8 mouse cellular contexts compared by ENCODE assay signal in genomic region chr10:78399090-78399657, GRCm38 (mm10). TPM values are rescaled to one million over a fixed set of nuclear protein-coding genes. Genes with fewer than 3 reads are reported as not detected.
DNase-seq lines count a peak whose midpoint lies in the region; ATAC-seq lines count a peak whose summit lies in the region.

No protein-coding gene starts in this region.

- DNase-seq in right cerebral cortex, postnatal 10 days (ENCODE audit: low spot score in 2 of 2) = peak; percentile 62 to 71
- DNase-seq in right cerebral cortex, postnatal 36 days (ENCODE audit: low spot score in 2 of 2) = no peak
- DNase-seq in brain, adult 2 months (ENCODE audit: low read depth, low spot score) = peak; percentile 75
- DNase-seq in liver, embryonic 11.5 days (ENCODE audit: low spot score) = no peak
- DNase-seq in retina, adult 2 months (ENCODE audit: low read depth, low spot score) = peak; percentile 47
- no peak for DNase-seq in gastrocnemius, postnatal 4 days (ENCODE audit: low spot score in 2 of 2)
- no peak for DNase-seq in cerebellum, adult 9-11 months

- no peaks in the 10 kb centered on the region for H3K9me3 ChIP-seq in hindbrain, embryonic 13.5 days
- no peaks in the 10 kb centered on the region for H3K9me3 ChIP-seq in liver, embryonic 11.5 days (ENCODE audit: control insufficient read depth, low read length)

- peak overlapping the region; percentile 35; the same call in 1 of the 2 replicates for H3K27ac ChIP-seq in hindbrain, embryonic 13.5 days
- peak overlapping the region; percentile 56; the same call in 1 of the 2 replicates for H3K27ac ChIP-seq in liver, embryonic 11.5 days (ENCODE audit: low read depth, low read length)

- H3K9ac ChIP-seq in hindbrain, embryonic 13.5 days = 0 out of 2 replicates have a peak overlapping the region, but pooled peaks have one; percentile 35
- H3K9ac ChIP-seq in liver, embryonic 11.5 days (ENCODE audit: low read depth, low read length) = no peak overlapping the region

- no peak overlapping the region for H3K4me3 ChIP-seq in hindbrain, embryonic 13.5 days
- H3K4me3 ChIP-seq in liver, embryonic 11.5 days (ENCODE audit: low read depth, low read length) = no peak overlapping the region

- H3K4me2 ChIP-seq in hindbrain, embryonic 13.5 days = no peak overlapping the region
- no peak overlapping the region for H3K4me2 ChIP-seq in liver, embryonic 11.5 days

- WGBS in hindbrain, embryonic 13.5 days = 34% methylated on average over 17 of the region's 17 CpGs
- WGBS in liver, embryonic 11.5 days = 42% methylated on average over 17 of the region's 17 CpGs

- no peak for ATAC-seq in hindbrain, embryonic 13.5 days (ENCODE audit: low FRiP score)
- ATAC-seq in liver, embryonic 11.5 days (replicated peaks; ENCODE audit: low FRiP score) = peak; percentile 83

- peaks cover 55% of the 10 kb centered on the region for H3K36me3 ChIP-seq in hindbrain, embryonic 13.5 days
- peaks cover 44% of the 10 kb centered on the region for H3K36me3 ChIP-seq in liver, embryonic 11.5 days (ENCODE audit: control insufficient read depth, insufficient read depth, low read length)

- peaks cover 31% of the 10 kb centered on the region for H3K4me1 ChIP-seq in hindbrain, embryonic 13.5 days (replicated peaks)
- peaks cover 23% of the 10 kb centered on the region for H3K4me1 ChIP-seq in liver, embryonic 11.5 days (replicated peaks; ENCODE audit: control insufficient read depth, insufficient read depth, low read length)

- no peaks in the 10 kb centered on the region for H3K27me3 ChIP-seq in hindbrain, embryonic 13.5 days
- H3K27me3 ChIP-seq in liver, embryonic 11.5 days (replicated peaks; ENCODE audit: control insufficient read depth, insufficient read depth, low read length) = no peaks in the 10 kb centered on the region

RNA-seq across cellular contexts. Expression of gene Rrp1, which starts 13.7 kb away (rescaled TPM):
- 385 and 394 TPM in 2 replicates for polyA plus RNA-seq in hindbrain, embryonic 13.5 days (2015; fragmentation: Nextera tagmentation; extraction: Ambion mirVana)
- 277 and 293 TPM in 2 replicates for polyA plus RNA-seq in liver, embryonic 11.5 days (2014; fragmentation: Nextera tagmentation; extraction: Ambion mirVana)
- total RNA-seq in gastrocnemius, postnatal 4 days (2021) = 100 to 1,000 TPM; 113 to 119 TPM

RNA-seq across cellular contexts. Expression of gene Cstb, which starts 26.3 kb away (rescaled TPM):
- 93.9 and 105 TPM in 2 replicates for polyA plus RNA-seq in hindbrain, embryonic 13.5 days (2015; fragmentation: Nextera tagmentation; extraction: Ambion mirVana)
- 134 and 148 TPM in 2 replicates for polyA plus RNA-seq in liver, embryonic 11.5 days (2014; fragmentation: Nextera tagmentation; extraction: Ambion mirVana)
- total RNA-seq in gastrocnemius, postnatal 4 days (2021) = 10 to 100 TPM; 46.6 to 52.1 TPM

RNA-seq across cellular contexts. Expression of gene Agpat3, which starts 46.9 kb away (rescaled TPM):
- polyA plus RNA-seq in hindbrain, embryonic 13.5 days (2015; fragmentation: Nextera tagmentation; extraction: Ambion mirVana) = 51.2 and 54.4 TPM in 2 replicates
- polyA plus RNA-seq in liver, embryonic 11.5 days (2014; fragmentation: Nextera tagmentation; extraction: Ambion mirVana) = 28.7 and 32.8 TPM in 2 replicates
- total RNA-seq in gastrocnemius, postnatal 4 days (2021) = 100 to 1,000 TPM; 231 to 259 TPM

Comparison
In these comparisons a context has a peak if more than half of its experiments do, and no peak if none do; other contexts are left out.
1. DNase-seq: peak in right cerebral cortex, postnatal 10 days (2 of 2), brain, adult 2 months (single experiment) and retina, adult 2 months (single experiment); none in right cerebral cortex, postnatal 36 days (0 of 2), liver, embryonic 11.5 days (single experiment), gastrocnemius, postnatal 4 days (0 of 2) and cerebellum, adult 9-11 months (single experiment).